Mouse (Mus musculus) bone marrow macrophage, adult 2 months (primary cell): ENCODE results near the gene Gm12184.
"Not testable (repeated sequence)": the region's sequence is repeated elsewhere in the genome, so short reads cannot be mapped to it uniquely, and the experiment has no call there.

Experiments
- CTCF ChIP-seq: IDR thresholded peaks from 2 replicates; pipeline ENCODE4 v1.5.1; 2012; ENCODE audit warnings: low read depth, mild to moderate bottlenecking, low read length, moderate library complexity
- POLR2A ChIP-seq: IDR thresholded peaks from 2 replicates; pipeline ENCODE4 v1.6.1; 2012; ENCODE audit warnings: mild to moderate bottlenecking, low read depth, low read length, borderline replicate concordance

- TF ChIP-seq CTCF, POLR2A: not testable (repeated sequence)
Measured at GRCm38 (mm10) chr11:48791894-48792293, 34.6 kb downstream of the Gm12184 start.
